Mouse (Mus musculus): ENCODE measurements around the gene Ccdc130. TPM values are rescaled to one million over a fixed set of nuclear protein-coding genes. Genes with fewer than 3 reads are reported as not detected.

Gene Ccdc130
- 18.1 and 20.6 TPM in 2 replicates for polyA plus RNA-seq (2015; fragmentation: Nextera tagmentation; extraction: Ambion mirVana)

DNA sequence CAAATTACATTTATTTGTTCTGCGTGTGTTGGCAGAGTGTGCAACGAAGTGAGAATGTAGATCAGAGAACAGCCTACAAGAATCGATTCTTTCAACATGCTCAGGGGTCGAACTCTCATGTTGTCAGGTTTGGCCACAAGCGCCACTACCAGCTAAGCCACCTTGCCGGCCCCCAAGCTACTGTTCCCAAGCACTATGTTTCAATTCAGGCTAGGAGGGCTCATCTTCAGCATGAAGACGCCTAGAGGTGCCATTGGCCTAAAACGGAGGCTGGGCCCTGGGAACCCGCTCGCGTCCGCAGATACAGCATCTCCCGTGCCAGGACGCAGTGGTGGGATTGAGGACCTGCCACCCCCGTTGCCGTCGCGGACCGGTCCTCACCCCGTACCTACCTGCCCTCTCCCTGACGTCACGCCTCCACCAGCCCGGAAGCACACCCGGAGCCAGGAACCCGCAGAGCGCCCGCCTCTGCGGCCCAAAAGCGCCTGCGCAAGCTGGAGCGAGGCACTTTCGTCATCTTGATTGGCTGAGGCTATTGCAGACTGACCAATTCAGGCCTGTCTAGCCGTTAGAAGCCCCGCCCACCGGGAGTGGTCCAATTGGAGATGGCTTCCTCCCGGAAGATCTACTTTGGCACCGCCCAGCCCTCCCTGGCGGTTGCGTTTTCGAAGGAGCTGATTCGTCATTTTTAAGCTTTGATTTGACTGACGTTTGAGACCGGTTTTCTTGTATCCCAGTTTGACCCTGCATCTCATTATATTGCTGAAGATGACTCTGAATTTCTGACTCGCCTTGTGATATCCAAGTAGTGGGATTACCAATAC, at the start of gene Ccdc130:
Gene Ccdc130 (minus strand): TSS at position 431 of the 824 bp plus-strand sequence.

DNA sequence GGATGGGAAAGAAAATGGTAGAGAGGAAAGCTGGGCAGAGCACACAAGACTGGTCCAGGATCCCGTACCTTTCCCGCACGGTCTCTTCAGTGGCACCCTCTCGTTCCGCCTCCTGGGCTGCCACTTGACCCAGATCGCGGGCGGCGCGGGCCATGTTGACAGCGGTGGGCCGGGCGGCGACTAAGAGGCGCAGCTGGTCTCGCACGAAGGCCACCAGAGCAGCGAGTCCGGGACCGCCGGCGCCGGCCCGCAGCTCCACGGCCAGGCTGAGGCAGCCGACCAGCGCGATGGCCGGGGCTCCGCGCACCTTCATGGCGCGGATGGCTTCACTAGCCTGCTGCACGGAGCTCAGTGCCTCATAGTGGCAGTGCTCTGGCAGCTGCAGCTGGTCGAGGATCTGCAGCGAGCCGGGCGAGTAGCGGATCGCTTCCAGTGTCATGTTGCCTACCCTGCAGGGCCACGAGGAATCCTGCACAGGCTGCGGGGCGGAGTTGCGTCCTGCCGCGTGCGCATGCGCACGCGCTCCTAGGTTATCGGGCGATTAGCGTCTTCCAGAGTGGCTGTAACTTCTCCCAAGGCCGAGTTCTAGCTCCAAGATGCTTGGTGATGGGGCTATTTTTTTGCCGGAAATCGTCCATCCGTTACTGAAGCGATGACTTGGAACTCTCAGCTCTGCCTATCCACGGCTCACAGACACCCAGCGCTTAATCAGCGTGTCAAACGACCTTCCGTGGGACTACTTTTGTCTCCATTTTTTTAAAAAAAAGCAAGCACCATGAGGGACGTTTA, 13.2 kb downstream of the Ccdc130 start, which contains the start of gene Mri1:
Gene Mri1 (minus strand): TSS at position 505 of the 789 bp plus-strand sequence.

DNA sequence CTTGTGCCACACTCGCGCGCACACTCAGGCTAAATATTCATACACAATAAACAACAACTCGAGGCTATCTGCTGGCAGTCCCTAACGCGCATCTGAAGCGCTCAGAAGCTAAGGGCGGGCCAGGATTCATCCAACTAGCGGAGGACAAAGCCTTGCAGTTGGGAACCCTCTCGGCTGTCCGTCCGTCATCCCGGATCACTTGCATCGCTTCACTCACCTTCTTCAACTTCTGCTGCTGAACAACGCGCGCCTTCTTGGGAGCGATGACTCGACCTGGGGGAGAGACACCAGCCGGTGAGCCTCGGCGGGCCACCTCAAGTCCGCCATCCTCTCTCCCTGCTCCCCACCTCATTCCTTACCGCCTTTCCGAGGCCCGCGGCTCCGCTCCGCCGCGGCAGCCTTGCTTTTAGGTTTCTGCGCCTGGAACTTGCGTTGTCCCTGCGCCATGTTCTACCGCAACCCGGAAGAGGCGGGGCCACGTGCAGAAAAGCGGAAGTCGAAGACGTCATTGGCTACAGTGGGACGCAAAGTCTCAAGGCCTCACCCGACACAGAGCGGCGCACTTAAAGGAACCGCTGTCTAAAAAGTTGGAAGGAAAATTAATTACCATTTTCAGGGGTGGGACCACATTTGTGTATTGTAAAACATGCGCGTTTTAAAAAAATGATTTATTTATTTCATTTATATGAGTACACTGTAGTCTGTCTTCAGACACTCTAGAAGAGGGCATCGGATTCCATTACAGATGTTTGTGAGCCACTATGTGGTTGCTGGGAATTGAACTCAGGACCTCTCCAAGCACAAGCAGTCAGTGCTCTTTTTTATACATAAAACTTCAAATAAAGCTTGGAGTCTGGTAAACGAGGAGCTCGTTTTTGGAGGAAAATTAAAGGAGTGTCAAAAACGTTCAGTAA, 20.7 kb downstream of the Ccdc130 start, which contains the start of gene D8Ertd738e:
Gene D8Ertd738e (minus strand): TSS at position 463 of the 914 bp plus-strand sequence.

DNA sequence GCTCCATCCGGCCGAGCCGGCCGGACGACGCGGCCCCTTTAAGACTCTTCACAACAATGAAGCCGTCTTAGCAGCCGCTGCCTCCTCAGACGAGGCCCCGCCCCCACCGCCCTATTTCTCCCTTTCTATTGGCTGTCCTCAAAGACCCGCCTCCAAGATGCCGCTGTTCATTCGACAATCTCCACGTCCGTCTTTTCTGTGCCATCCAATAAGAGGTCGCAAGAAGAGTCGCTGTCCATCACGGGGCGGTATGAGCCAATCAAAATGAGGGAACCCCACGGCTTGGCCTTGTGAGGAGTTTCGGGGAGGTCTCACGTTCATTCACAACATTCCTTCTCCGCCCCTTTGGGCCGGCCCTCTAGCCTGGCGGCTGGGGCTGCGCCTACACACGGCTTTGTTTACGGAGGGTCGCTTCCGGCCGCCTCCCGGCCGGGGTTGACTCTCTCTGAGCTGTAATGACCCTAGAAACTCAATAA, 33.1 kb downstream of the Ccdc130 start, which contains the start of gene Zswim4:
Gene Zswim4 (minus strand): TSS at position 58 of the 476 bp plus-strand sequence.

MicroRNAs within 50 kb of the gene (microRNA counts, 519-probe panel; counts per million panel counts)
- microRNA mmu-miR-23a (4,994 counts per million, percentile 58 among the panel's probes with 10 or more counts), microRNA mmu-miR-27a (5,521 counts per million, percentile 71 among the panel's probes with 10 or more counts)

Small RNA genes lying within 50 kb of the gene (microRNA-seq; reads per million reads assigned to microRNA genes)
- gene Mir23a (7,361 reads per million, percentile 94 among the genes with 10 or more reads in this experiment), gene Mir24-2 (not detected), gene Mir27a (136 reads per million, percentile 49 among the genes with 10 or more reads in this experiment), gene Mir3074-2 (not detected)

Other genes starting within 250 kb of the Ccdc130 start
- 12.8 and 16.2 TPM in 2 replicates for gene Palm3, start 248.9 kb downstream of the Ccdc130 start, polyA plus RNA-seq (2015; fragmentation: Nextera tagmentation; extraction: Ambion mirVana)
- 0.52 and 0.72 TPM in 2 replicates for gene Il27ra, start 227.8 kb downstream of the Ccdc130 start, polyA plus RNA-seq (2015; fragmentation: Nextera tagmentation; extraction: Ambion mirVana)
- gene Rln3, start 225.4 kb downstream of the Ccdc130 start, polyA plus RNA-seq (2015; fragmentation: Nextera tagmentation; extraction: Ambion mirVana): 0.95 and 2.0 TPM in 2 replicates
- 1.7 and 1.9 TPM in 2 replicates for gene Gm10643, start 205.2 kb downstream of the Ccdc130 start, polyA plus RNA-seq (2015; fragmentation: Nextera tagmentation; extraction: Ambion mirVana)
- gene Rfx1, start 203.5 kb downstream of the Ccdc130 start, polyA plus RNA-seq (2015; fragmentation: Nextera tagmentation; extraction: Ambion mirVana): 6.2 and 8.1 TPM in 2 replicates
- 15.6 and 19.1 TPM in 2 replicates for gene Dcaf15, start 165.6 kb downstream of the Ccdc130 start, polyA plus RNA-seq (2015; fragmentation: Nextera tagmentation; extraction: Ambion mirVana)
- gene Podnl1, start 144.4 kb downstream of the Ccdc130 start, polyA plus RNA-seq (2015; fragmentation: Nextera tagmentation; extraction: Ambion mirVana): 0.45 and 0.58 TPM in 2 replicates
- 44.4 and 54.6 TPM in 2 replicates for gene Cc2d1a, start 122.4 kb downstream of the Ccdc130 start, polyA plus RNA-seq (2015; fragmentation: Nextera tagmentation; extraction: Ambion mirVana)
- gene 4930432K21Rik, start 122.4 kb downstream of the Ccdc130 start, polyA plus RNA-seq (2015; fragmentation: Nextera tagmentation; extraction: Ambion mirVana): 2.1 and 3.0 TPM in 2 replicates
- gene Nanos3, start 85.2 kb downstream of the Ccdc130 start, polyA plus RNA-seq (2015; fragmentation: Nextera tagmentation; extraction: Ambion mirVana): 14.3 and 16.5 TPM in 2 replicates
- gene Zswim4, start 33.3 kb downstream of the Ccdc130 start, polyA plus RNA-seq (2015; fragmentation: Nextera tagmentation; extraction: Ambion mirVana): 6.6 and 7.5 TPM in 2 replicates
- gene D8Ertd738e, start 20.7 kb downstream of the Ccdc130 start, polyA plus RNA-seq (2015; fragmentation: Nextera tagmentation; extraction: Ambion mirVana): 319 and 349 TPM in 2 replicates
- gene Mri1, start 13.1 kb downstream of the Ccdc130 start, polyA plus RNA-seq (2015; fragmentation: Nextera tagmentation; extraction: Ambion mirVana): 54.0 and 57.9 TPM in 2 replicates
- gene Cacna1a, start 118.1 kb upstream of the Ccdc130 start, polyA plus RNA-seq (2015; fragmentation: Nextera tagmentation; extraction: Ambion mirVana): 19.4 and 24.1 TPM in 2 replicates